Mouse (Mus musculus) lung, embryonic 15.5 days (tissue): ENCODE measurements around the gene 1700113H08Rik. TPM values are rescaled to one million over a fixed set of nuclear protein-coding genes. Genes with fewer than 3 reads are reported as not detected.

Source experiments
- ATAC-seq: fragments of 200-750 bp; cut with Nextera tagmentation; 2 replicates; pipeline ENCODE4 v1.8.0; 2017; ENCODE audit warnings: moderate number of reproducible peaks, borderline replicate concordance; ENCODE audit not compliant: low FRiP score, low TSS enrichment; ENCODE audit errors: extremely low read depth
- H3K27ac ChIP-seq: fragments of 300-500 bp; sonication (generic); 2 replicates; pipeline ENCODE4 v1.5.1; 2015; ENCODE audit warnings: moderate library complexity, mild to moderate bottlenecking, inconsistent platforms
- H3K27me3 ChIP-seq: fragments of 300-500 bp; sonication (generic); 2 replicates; pipeline ENCODE4 v1.6.1; 2015; ENCODE audit warnings: inconsistent platforms
- H3K36me3 ChIP-seq: fragments of 300-500 bp; sonication (generic); 2 replicates; pipeline ENCODE4 v1.6.1; 2015; ENCODE audit warnings: inconsistent platforms
- H3K4me1 ChIP-seq: fragments of 300-500 bp; sonication (generic); 2 replicates; pipeline ENCODE4 v1.6.1; 2015; ENCODE audit warnings: inconsistent platforms
- H3K4me2 ChIP-seq: fragments of 300-500 bp; sonication (generic); 2 replicates; pipeline ENCODE4 v1.6.1; 2015; ENCODE audit warnings: inconsistent platforms, mild to moderate bottlenecking, moderate library complexity
- H3K4me3 ChIP-seq: fragments of 300-500 bp; sonication (generic); 2 replicates; pipeline ENCODE4 v1.5.1; 2015; ENCODE audit warnings: mild to moderate bottlenecking, inconsistent platforms
- H3K9ac ChIP-seq: fragments of 300-500 bp; sonication (generic); 2 replicates; pipeline ENCODE4 v1.6.1; 2015; ENCODE audit warnings: inconsistent platforms
- H3K9me3 ChIP-seq: fragments of 300-500 bp; sonication (generic); 2 replicates; pipeline ENCODE4 v1.6.1; 2016; ENCODE audit warnings: inconsistent platforms
- WGBS: fragments of 180-500 bp; shearing (Covaris S2); methylation state at CpG from one replicate; pipeline ENCODE4 v1.1.7; 2015; 5-methylcytosine and 5-hydroxymethylcytosine counted together
- polyA plus RNA-seq: library from polyadenylated mRNA; unstranded; fragments of >200 nt; fragmentation: Nextera tagmentation; extraction: Ambion mirVana; gene quantifications from 2 replicates; pipeline ENCODE4 v1.2.1, GENCODE M21; 2015

Gene 1700113H08Rik
- polyA plus RNA-seq, 1 experiment from 2014 or later, result not detected

- no peaks in the 10 kb centered on the region for H3K36me3 ChIP-seq
- H3K27ac ChIP-seq, result no peak overlapping the region
- no peaks in the 10 kb centered on the region for H3K27me3 ChIP-seq
- H3K4me3 ChIP-seq, result no peak overlapping the region
- H3K9ac ChIP-seq, result no peak overlapping the region
- WGBS, result 62% methylated on average over 31 of the region's 31 CpGs
- H3K4me2 ChIP-seq, result no peak overlapping the region
- ATAC-seq, result no peak
- H3K9me3 ChIP-seq, result no peaks in the 10 kb centered on the region
- H3K4me1 ChIP-seq, result no peaks in the 10 kb centered on the region
Observed at GRCm38 (mm10) chr10:87230071-87230910, 172.4 kb downstream of the 1700113H08Rik start.

GRCm38 (mm10) chr10:87239332-87240008 is 181.6 kb downstream of the 1700113H08Rik start:
- Histone ChIP-seq H3K4me3 (no peak overlapping the region), H3K4me1 (no peaks in the 10 kb centered on the region), H3K9ac (no peak overlapping the region), H3K27me3 (no peaks in the 10 kb centered on the region), H3K27ac (no peak overlapping the region), H3K36me3 (no peaks in the 10 kb centered on the region), H3K4me2 (no peak overlapping the region), H3K9me3 (no peaks in the 10 kb centered on the region)
- ATAC-seq, result no peak
- 79% methylated on average over 9 of the region's 9 CpGs for WGBS

GRCm38 (mm10) chr10:87271724-87272123 is 213.9 kb downstream of the 1700113H08Rik start:
- no peak overlapping the region for H3K4me2 ChIP-seq
- H3K4me3 ChIP-seq, result no peak overlapping the region
- H3K4me1 ChIP-seq, result no peaks in the 10 kb centered on the region
- no peaks in the 10 kb centered on the region for H3K27me3 ChIP-seq
- no peaks in the 10 kb centered on the region for H3K36me3 ChIP-seq
- H3K9ac ChIP-seq, result no peak overlapping the region
- 40% methylated on average over 3 of the region's 3 CpGs for WGBS
- no peak overlapping the region for H3K27ac ChIP-seq
- no peaks in the 10 kb centered on the region for H3K9me3 ChIP-seq
- no peak for ATAC-seq

GRCm38 (mm10) chr10:87272133-87272622 is 214.3 kb downstream of the 1700113H08Rik start:
- Histone ChIP-seq H3K4me1 (no peaks in the 10 kb centered on the region), H3K4me3 (no peak overlapping the region), H3K9ac (no peak overlapping the region), H3K27me3 (no peaks in the 10 kb centered on the region), H3K9me3 (no peaks in the 10 kb centered on the region), H3K4me2 (no peak overlapping the region), H3K36me3 (no peaks in the 10 kb centered on the region), H3K27ac (no peak overlapping the region)
- no peak for ATAC-seq
- WGBS, result 54% methylated on average over 8 of the region's 8 CpGs

- Histone ChIP-seq H3K27ac (no peak overlapping the region), H3K4me1 (no peaks in the 10 kb centered on the region), H3K36me3 (no peaks in the 10 kb centered on the region), H3K9me3 (no peaks in the 10 kb centered on the region), H3K27me3 (no peaks in the 10 kb centered on the region), H3K9ac (no peak overlapping the region), H3K4me3 (no peak overlapping the region), H3K4me2 (no peak overlapping the region)
- ATAC-seq, result no peak
Observed at GRCm38 (mm10) chr10:87275075-87275474, 217.2 kb downstream of the 1700113H08Rik start.

Other genes with a start within 250 kb of the 1700113H08Rik start
- gene Stab2, start 50.0 kb upstream of the 1700113H08Rik start, polyA plus RNA-seq, result 5.0 and 6.2 TPM in 2 replicates